Mouse (Mus musculus) heart, embryonic 11.5 days (tissue): ENCODE data around the gene Ezr. TPM values are rescaled to one million over a fixed set of nuclear protein-coding genes. Genes with fewer than 3 reads are reported as not detected.

Experiments used
- ATAC-seq: fragments of 200-750 bp; cut with Nextera tagmentation; replicated peaks from 2 replicates; pipeline ENCODE4 v1.8.0; 2017; ENCODE audit warnings: moderate library complexity; ENCODE audit not compliant: insufficient number of reproducible peaks, low FRiP score, low TSS enrichment
- H3K27ac ChIP-seq: fragments of 300-500 bp; sonication (generic); 2 replicates; pipeline ENCODE4 v1.5.1; 2014; ENCODE audit warnings: mild to moderate bottlenecking, low read depth, low read length
- H3K27me3 ChIP-seq: fragments of 300-500 bp; sonication (generic); 2 replicates; pipeline ENCODE4 v1.6.1; 2014; ENCODE audit warnings: mild to moderate bottlenecking, low read length, mixed read lengths; ENCODE audit not compliant: control insufficient read depth, insufficient read depth
- H3K36me3 ChIP-seq: fragments of 300-500 bp; sonication (generic); 2 replicates; pipeline ENCODE4 v1.6.1; 2014; ENCODE audit warnings: mild to moderate bottlenecking, low read length, moderate library complexity, mixed read lengths; ENCODE audit not compliant: control insufficient read depth, insufficient read depth
- H3K4me1 ChIP-seq: fragments of 300-500 bp; sonication (generic); 2 replicates; pipeline ENCODE4 v1.6.1; 2014; ENCODE audit warnings: low read length; ENCODE audit not compliant: control insufficient read depth, insufficient read depth
- H3K4me2 ChIP-seq: fragments of 300-500 bp; sonication (generic); 2 replicates; pipeline ENCODE4 v1.6.1; 2014; ENCODE audit warnings: mild to moderate bottlenecking, moderate library complexity
- H3K4me3 ChIP-seq: fragments of 300-500 bp; sonication (generic); 2 replicates; pipeline ENCODE4 v1.5.1; 2014; ENCODE audit warnings: low read depth, low read length
- H3K9ac ChIP-seq: fragments of 300-500 bp; sonication (generic); 2 replicates; pipeline ENCODE4 v1.6.1; 2014; ENCODE audit warnings: mild to moderate bottlenecking, low read depth, low read length, moderate library complexity
- H3K9me3 ChIP-seq: fragments of 300-500 bp; sonication (generic); replicated peaks from 2 replicates; pipeline ENCODE4 v1.6.1; 2016; ENCODE audit warnings: low read length; ENCODE audit not compliant: control insufficient read depth
- WGBS: fragments of 180-500 bp; shearing (Covaris S2); extraction: QIAGEN DNeasy Blood & Tissue Kit; methylation state at CpG from one replicate; pipeline ENCODE4 v1.1.7; 2014; ENCODE audit not compliant: insufficient replicate concordance; 5-methylcytosine and 5-hydroxymethylcytosine counted together
- polyA plus RNA-seq: library from polyadenylated mRNA; unstranded; fragments of >200 nt; fragmentation: Nextera tagmentation; extraction: Ambion mirVana; gene quantifications from 2 replicates; pipeline ENCODE4 v1.2.1, GENCODE M21; 2014

Gene Ezr
- polyA plus RNA-seq, 1 experiment from 2014 or later = 89.2 TPM

DNA sequence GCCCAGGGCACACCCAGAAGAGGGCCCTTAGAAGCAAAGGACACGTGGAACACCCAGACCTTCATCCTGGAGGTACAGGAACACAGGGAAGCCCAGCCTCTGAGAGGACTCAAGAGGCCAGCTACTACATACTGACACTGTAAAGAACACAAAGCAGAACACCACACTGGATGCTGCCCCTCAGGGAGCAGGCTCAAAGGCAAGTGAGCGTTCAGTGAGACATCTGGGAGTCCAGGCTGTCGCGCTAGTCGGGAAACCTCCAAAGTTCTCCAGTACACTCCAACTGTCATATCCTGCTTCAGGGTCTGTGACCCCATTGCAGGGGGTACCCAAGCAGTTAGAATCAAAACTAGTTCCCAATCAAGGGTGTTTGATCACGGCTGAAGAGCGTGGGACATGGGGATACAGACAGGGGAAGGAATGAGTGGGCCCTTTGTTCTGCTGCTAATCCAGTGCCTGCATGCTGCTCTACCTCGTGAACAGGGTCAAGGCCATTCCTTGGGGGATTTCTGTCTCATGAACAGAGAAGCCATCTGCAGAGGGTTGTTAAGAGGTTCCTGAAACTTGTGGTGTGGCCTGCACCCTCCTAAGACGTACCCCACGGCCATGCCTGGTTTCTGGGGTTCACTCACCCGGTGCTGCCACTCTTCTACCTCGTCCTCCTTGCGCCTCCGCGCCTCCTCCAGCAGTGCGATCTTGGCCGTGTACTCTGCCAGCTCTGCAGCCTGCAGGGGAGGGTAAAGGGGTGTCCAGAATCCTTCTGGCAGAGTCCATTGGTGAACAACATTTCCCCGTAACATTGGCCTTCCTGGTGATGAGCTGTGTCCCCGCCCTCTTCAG is 42.0 kb downstream of the Ezr start:
- WGBS = 86% methylated on average over 19 of the region's 19 CpGs
- H3K36me3 ChIP-seq = peaks cover 21% of the 10 kb centered on the region

DNA sequence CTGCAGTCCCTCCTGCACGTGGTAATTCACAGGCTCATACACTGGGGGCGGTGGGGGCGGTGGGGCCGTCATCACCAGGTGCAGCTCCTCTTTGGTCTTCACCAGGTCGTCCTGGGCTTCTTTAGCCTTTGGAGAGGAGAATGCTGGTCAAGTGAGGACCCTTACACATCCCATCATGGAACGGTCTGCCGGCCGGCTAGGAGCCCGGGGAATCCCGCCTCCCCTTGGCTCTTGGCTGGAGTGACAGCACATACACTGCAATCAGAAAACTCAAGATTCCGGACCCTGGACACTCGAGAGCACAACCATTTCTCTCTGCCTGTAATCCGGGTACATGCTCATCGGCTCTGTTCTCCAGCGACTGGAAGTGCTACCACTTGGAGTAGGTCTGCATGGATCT is 42.8 kb downstream of the Ezr start:
- WGBS = 83% methylated on average over 15 of the region's 15 CpGs
- Histone ChIP-seq H3K9me3 (no peaks in the 10 kb centered on the region), H3K4me1 (peaks cover 30% of the 10 kb centered on the region), H3K4me2 (no peak overlapping the region), H3K36me3 (peaks cover 20% of the 10 kb centered on the region), H3K27ac (no peak overlapping the region), H3K27me3 (no peaks in the 10 kb centered on the region), H3K9ac (no peak overlapping the region), H3K4me3 (no peak overlapping the region)
- no peak for ATAC-seq

More for the DNA sequence above, 42.0 kb downstream of the Ezr start:
- Histone ChIP-seq H3K4me2 (no peak overlapping the region), H3K27me3 (no peaks in the 10 kb centered on the region), H3K9ac (no peak overlapping the region), H3K27ac (no peak overlapping the region), H3K4me1 (peaks cover 30% of the 10 kb centered on the region), H3K9me3 (no peaks in the 10 kb centered on the region), H3K4me3 (no peak overlapping the region)
- ATAC-seq = no peak

DNA sequence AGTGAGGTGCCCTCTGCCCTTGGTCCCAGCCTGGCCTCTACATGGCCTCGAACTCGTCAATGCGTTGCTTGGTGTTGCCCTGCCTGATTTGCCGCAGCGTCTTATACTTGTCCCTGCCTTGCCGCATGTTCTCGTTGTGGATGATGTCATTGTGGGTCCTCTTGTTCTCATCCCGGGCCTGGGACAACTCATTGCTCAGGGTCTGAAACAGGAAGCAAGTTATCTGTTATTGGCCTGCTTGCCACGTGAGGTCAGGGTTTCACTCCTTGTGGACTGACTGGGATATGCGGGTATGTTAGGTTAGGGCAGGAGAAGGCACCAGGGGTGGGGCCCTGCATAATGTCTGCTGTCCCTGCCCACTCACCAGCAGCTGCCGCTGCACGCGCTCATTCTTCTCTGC is 43.3 kb downstream of the Ezr start:
- peaks cover 33% of the 10 kb centered on the region for H3K4me1 ChIP-seq
- WGBS = 77% methylated on average over 13 of the region's 13 CpGs
- no peaks in the 10 kb centered on the region for H3K9me3 ChIP-seq
- no peaks in the 10 kb centered on the region for H3K27me3 ChIP-seq
- H3K9ac ChIP-seq = no peak overlapping the region
- H3K36me3 ChIP-seq = peaks cover 20% of the 10 kb centered on the region
- no peak for ATAC-seq
- H3K4me2 ChIP-seq = no peak overlapping the region
- no peak overlapping the region for H3K4me3 ChIP-seq
- no peak overlapping the region for H3K27ac ChIP-seq

DNA sequence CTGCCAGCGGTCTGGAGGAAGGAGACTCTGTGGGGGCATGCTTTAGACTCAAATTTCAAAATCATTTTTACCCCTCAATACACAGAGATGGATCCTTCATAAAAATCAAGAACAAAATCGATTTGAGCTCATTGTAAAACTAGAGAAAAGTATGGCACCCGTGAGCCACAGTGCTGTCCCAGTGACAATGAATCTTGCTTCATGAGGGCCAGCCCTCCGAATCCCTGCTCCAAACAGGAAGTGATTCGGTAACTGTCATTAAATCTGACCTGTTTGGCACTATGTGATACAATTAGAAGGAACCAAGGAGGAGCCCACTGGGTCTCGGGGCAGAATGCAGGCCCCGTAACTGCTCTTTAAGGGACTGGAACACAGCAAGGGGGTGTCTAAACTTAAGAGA is 43.7 kb downstream of the Ezr start:
- H3K36me3 ChIP-seq = peaks cover 20% of the 10 kb centered on the region
- ATAC-seq = no peak
- 86% methylated on average over 7 of the region's 7 CpGs for WGBS
- H3K4me3 ChIP-seq = no peak overlapping the region
- H3K27ac ChIP-seq = no peak overlapping the region; the same call in 1 of the 2 replicates
- no peaks in the 10 kb centered on the region for H3K27me3 ChIP-seq
- no peaks in the 10 kb centered on the region for H3K9me3 ChIP-seq
- H3K4me1 ChIP-seq = peaks cover 29% of the 10 kb centered on the region
- no peak overlapping the region for H3K4me2 ChIP-seq
- no peak overlapping the region for H3K9ac ChIP-seq

DNA sequence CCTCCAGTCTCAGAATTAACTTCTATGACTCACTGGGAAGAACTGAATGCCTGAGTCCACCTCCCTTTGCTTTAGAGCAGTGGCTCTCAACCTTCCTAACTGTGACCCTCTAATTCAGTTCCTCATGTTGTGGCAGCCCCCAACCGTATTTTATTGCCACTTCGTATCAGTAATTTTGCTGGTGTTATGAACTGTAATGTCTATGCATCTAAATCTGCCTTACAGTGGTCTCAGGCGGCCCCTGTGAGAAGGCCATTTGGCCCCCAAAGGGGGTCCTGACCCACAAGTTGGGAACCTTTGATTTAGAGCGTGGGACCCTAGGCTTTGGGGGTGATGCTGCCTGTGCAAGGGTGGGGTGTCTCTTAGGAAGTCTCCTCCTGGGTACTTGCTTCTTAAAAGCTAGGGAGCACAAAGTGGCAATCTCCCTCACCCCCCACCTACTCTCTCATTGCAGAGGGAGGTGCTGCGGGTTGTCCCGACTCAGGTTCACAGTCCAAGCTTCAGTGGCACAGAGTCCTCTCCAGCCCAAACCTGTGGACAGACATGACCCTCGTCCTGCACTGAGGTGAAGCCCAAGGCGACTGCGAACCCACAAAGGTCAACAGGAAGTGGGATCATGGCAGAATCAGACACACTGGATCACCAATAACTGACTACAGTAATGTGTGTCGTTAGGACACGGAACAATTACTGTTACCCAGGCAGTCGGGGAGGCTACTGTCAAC is 45.1 kb downstream of the Ezr start:
- Histone ChIP-seq H3K4me1 (peaks cover 15% of the 10 kb centered on the region), H3K27ac (no peak overlapping the region)
- no peak for ATAC-seq

DNA sequence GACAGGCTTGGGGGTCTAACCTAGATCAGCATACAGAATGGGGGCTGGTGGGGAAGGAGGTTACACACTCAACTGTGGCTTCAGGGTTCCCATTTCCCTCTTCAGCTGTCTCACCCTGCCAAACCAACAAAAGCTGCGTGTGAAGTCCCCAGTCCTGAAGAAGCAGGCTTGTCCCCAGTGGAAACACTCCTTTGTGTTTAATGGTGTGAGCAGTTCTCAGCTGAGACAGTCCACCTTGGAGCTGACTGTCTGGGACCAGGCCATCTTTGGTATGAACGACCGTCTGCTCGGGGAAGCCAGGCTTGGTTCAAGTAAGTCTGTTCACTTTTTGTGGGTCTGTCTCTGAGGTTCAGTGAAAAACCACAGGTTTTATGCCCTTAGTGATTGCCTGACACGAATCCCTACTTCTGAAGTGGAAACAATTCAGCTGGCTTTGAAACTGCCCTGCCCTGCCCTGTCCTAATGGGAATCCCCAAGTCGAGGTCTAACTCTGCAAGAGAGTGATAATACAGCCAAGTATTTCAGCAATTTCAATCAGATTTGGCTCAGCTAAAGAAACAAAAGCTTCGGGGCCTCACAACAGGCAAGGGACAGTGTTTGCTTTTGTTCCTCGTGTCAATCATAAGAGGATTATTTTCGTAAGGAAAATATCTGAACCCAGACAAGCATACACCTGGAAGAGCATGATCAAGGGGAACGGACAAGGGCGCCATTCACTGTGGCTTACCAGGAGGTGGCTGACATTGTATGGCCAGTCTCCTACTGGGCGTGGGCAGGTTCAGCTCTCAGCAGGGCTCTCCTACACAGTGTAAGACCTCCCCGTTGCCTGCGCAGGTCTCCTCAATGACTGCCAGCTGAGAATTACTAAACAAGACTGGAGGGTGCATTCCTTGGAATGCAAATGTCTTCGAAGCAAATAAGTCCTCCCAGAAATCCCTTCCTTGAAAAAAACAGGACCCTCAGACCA is 46.0 kb downstream of the Ezr start:
- Histone ChIP-seq H3K4me2 (no peak overlapping the region), H3K27ac (no peak overlapping the region), H3K27me3 (no peaks in the 10 kb centered on the region), H3K4me1 (peaks cover 7% of the 10 kb centered on the region), H3K36me3 (peaks cover 20% of the 10 kb centered on the region), H3K9me3 (no peaks in the 10 kb centered on the region), H3K9ac (no peak overlapping the region), H3K4me3 (no peak overlapping the region)
- 54% methylated on average over 15 of the region's 15 CpGs for WGBS
- no peak for ATAC-seq

More for the DNA sequence above, 45.1 kb downstream of the Ezr start:
- H3K27me3 ChIP-seq = no peaks in the 10 kb centered on the region
- no peak overlapping the region for H3K4me2 ChIP-seq
- WGBS = 84% methylated on average over 12 of the region's 12 CpGs
- H3K9me3 ChIP-seq = no peaks in the 10 kb centered on the region
- H3K9ac ChIP-seq = no peak overlapping the region
- peaks cover 20% of the 10 kb centered on the region for H3K36me3 ChIP-seq
- no peak overlapping the region for H3K4me3 ChIP-seq

DNA sequence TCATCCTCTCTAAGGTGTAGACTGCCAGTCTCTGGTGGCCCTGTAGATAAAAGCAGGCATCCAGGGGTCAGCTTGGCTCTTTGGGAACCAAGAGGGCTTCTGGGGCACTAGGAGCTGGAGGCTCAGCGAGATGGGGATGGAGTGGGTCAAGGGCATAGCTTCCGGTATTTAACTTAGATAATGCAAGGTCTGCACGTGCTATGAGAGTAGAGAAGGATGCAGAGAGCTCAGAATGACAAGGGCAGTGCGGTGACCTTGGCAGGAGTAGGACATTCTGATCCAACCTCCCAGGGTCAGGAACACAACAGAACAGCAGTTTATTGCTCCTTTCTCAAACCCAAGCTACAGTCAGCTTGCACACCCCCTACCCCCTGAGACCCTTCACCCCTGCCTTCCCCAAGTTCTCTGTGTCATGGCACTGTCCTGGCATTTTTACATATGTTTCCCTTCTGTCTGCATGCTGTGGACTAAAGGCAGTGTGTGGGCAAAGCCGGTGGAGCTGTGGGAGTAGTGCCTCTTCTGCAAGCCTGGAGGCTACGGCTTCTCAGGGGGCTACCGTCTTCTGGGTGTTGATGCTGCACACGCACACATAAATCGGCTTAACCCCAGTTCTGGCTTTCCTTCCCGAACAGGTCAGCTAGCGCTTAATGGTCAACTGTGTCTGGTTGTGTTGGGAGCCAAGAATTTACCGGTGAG is 47.7 kb downstream of the Ezr start:
- WGBS = 82% methylated on average over 12 of the region's 12 CpGs
- Histone ChIP-seq H3K27ac (no peak overlapping the region), H3K27me3 (no peaks in the 10 kb centered on the region), H3K4me3 (no peak overlapping the region), H3K9ac (no peak overlapping the region), H3K4me1 (peaks cover 3% of the 10 kb centered on the region; the same call in 1 of the 2 replicates), H3K36me3 (peaks cover 9% of the 10 kb centered on the region), H3K9me3 (no peaks in the 10 kb centered on the region), H3K4me2 (no peak overlapping the region)
- ATAC-seq = no peak
